Mouse (Mus musculus) heart, postnatal 36 days (tissue): ENCODE results near the gene Sp2. TPM values are rescaled to one million over a fixed set of nuclear protein-coding genes. Genes with fewer than 3 reads are reported as not detected.

Experiments
- DNase-seq, 2 experiments: peaks; one replicate each; pipeline ENCODE4 v3.0.0; 2021 to 2022
- intact Hi-C: fragments of 180-260 bp; cut with DNase I; formaldehyde crosslinking; loops from one replicate; pipeline ENCODE4 v1.15.1; 2025
- total RNA-seq, 2 experiments: library from RNA; stranded (reverse); gene quantifications; 2 replicates each; pipeline ENCODE4 v1.2.3; 2021

The Sp2 gene
- total RNA-seq, 2 experiments from 2014 or later, result 10.3 to 13.8 TPM

DNA sequence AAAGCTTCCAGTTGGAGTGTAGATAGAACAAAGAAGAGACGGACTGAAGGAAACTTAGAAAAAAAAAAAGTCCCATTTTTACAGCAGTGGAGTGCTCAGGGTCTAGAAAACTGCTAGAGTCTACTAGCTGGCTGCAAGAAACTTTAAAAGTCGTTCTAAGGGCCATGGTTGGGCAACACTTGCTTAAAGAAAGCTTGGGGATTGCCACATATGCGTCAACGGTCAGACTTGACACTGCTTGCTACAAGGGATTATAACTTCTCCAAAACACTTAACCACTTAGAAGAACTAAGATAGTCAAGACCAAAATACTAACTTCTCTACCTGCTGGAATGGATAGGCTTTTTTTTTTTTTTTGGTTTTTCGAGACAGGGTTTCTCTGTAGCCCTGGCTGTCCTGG is 7.9 kb downstream of the Sp2 start:
- intact Hi-C loops, result no loop called here
- no peak for DNase-seq

DNA sequence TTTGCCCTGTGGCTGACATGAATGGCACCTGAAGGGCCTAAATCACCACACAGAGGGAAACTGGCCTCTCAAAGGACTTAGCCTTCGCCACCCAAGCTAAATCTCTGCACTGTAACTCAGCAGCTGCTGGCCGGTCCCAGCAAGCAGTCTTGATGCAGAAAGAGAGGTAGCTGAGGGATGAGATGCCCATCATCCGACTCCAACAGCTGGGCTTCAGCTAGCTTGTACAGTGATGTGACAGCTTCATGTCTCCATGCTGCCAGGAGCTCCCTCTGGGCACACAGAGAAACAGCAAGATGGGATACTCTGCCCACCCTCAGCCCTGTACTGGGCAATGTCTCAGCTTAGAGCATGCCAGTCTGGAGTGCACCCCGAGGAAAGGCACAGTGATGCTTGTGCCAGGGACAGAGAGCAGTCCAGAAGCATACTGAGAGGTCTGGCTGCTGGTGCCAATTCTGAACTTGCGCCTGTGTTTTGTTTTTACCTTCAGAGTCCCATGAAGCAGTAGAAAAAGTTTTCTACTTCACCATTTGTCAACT is 9.3 kb downstream of the Sp2 start:
- intact Hi-C loops, result no loop called here
- DNase-seq, result peak in 1 of 2 experiments; percentile 18

DNA sequence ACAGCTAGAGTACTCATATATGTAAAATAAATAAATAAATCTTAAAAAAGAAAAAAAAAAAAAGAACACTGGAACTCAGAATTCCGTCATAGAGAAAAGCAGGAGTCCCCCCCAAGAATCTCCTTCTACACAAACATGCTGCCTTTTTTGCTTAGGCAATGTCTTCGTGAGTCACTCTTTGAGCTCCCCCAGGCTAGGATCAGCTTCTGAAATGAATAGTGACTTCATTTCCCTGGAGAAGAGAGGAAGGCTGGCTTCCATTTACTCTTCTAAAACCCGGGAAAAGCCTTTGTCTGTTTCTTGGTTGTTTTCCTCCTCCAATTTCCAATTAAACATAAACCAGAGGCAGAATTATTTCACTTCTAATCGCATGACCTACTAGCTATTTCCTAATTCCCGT is 9.9 kb downstream of the Sp2 start:
- DNase-seq, result no peak
- intact Hi-C loops, result no loop called here

DNA sequence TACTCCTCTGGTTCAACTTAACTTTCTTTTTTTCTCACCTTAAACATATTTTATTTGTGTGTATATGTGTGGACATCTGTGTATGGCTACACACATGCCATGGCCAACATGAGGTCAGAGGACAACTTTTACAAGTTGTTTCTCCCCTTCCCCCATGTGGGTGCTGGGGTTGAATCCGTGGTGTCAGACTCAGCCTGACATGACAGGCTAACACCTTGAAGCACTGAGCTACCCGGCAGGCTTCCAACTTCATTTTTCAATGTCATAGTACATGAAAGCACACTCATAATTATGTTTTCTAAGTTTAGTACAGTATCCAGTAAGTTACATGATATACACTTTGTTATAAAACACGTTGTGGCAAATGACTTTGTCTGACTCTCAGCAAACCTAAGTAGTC is 12.4 kb downstream of the Sp2 start:
- intact Hi-C loops, result no loop called here
- no peak for DNase-seq

DNA sequence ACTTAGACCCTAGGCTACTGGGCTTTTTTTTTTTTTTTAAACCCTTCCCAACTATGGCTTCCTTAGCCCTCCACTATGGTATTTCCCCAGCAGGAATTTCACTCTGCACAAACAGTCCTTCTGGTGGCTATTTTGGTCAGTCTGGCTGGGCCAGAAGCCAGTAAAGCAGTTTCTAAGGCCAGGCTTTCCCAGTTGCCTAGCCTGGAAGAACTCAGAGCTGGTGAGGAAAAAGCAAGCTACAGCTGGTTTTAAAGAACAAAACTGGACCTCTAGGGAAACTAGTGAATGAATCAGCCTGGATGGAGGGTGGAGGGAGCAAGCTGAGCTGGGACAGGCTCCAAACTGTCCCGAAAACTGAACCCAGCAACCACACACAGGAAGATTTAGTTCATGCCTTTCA is 13.0 kb downstream of the Sp2 start:
- intact Hi-C loops, result loop anchor here (5.0 kb wide), 1 partner anchor 142 kb away; the partner anchor contains the start of gene Nfe2l1
- peak; percentile 76 to 79 for DNase-seq

DNA sequence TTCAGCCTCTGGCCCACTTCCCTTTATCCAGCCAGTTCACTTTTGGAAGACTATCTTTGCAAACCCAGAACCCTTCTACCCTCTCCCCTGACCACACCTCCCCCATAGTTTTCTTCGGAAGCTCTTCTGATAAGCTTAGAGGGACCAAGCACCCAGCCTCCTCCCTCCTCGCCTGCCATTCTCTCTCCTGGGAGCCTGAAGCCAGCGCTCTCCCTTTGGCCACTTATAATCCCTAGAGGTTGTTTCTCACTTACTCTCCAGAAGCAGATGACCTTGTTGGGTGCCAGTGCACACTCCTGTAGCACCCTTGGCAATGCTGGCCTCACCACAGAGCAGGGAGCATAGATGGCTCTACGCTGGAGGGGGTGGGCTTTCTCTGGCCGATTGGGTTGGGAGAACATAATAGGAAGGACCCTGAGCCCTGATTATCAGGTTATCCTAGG is 13.5 kb downstream of the Sp2 start:
- intact Hi-C loops, result loop anchor here (5.0 kb wide), 1 partner anchor 142 kb away; the partner anchor contains the start of gene Nfe2l1
- DNase-seq, result peak; percentile 51 to 68

DNA sequence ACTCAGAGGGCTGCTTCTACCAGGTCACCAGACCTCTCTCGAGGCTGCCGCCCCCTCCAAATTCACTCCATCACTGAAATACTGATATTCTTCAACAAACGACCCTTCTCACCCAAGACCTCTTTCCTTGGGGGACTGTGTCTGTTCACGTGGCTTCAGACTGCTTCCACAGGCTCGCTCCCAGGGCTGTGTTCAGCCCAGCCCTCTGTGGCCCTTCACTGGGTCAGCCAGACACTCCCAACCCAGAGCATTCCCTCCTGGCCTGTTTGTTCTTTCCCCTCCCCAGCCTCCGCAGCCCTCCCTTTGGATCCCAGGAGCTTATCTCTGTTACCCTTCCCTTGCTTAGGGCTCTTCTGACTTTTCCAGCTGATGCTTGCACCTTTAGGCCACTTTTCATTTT is 14.3 kb downstream of the Sp2 start:
- intact Hi-C loops, result loop anchor here (5.0 kb wide), 1 partner anchor 141 kb away; the partner anchor contains the start of gene Nfe2l1
- peak; percentile 50 to 57 for DNase-seq

DNA sequence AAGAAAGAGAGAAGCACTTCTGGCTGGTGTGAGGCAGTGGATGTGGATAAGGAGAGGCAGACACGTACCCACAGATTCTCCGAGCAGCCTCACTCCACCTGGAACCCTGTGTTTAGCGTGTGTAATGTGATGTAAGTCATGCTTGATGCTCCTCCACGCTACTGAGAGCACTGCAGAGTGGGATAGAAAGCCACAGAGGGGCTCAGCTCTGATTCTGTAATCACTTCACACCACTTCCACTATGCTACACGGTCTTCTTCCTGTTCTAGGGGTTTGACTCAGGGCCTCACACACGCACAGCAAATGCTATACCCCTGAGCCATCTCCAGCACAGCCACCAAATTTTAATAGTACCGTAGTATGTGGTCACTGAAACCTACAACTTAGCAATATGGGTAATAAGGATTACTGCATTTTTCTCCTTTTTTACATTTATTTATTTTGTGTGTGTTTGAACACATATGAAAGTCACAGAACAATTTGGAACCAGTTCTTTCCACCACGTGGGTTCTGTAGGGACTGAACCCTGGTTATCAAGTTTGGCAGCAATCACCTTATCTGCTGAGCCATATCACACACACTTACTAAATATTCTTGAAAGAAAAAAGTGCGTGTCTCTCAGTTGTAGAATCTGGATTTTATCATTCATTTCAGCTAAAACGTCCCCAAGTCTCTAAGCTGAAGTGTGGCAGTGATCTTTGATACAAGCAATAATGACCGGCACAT is 15.1 kb downstream of the Sp2 start:
- no peak for DNase-seq
- intact Hi-C loops, result loop anchor here (5.0 kb wide), 1 partner anchor 140 kb away; the partner anchor contains the start of gene Nfe2l1

DNA sequence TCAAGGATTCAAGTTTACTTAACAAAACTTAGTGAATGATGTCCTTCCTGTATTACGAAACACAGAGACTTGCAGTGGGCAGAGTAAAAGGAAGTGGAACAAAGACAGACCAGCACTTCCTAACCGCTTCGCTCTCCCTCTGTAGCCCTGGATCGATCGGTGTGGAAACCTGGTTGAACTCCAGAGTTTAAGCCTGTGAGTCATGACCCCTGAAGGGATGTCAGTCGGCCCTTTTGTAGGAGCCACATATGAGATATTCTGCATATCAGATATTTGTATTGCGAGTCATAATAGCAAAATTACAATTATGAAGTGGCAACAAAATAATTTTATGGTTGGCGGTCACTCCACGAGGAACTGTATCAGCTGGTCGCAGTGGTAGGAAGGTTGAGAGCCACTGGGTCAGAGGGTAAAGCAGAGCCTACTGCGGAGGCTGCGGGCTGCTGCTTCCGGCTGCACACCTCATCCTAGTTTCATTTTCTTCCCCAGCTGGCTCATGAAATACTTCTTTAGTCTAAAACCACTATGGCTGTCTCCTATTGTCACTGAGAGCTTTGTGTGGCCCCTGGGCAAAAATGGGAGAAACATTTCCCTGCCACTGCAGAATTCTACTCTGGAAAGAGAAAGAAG is 15.7 kb downstream of the Sp2 start:
- peak in 1 of 2 experiments; percentile 54 for DNase-seq
- intact Hi-C loops, result loop anchor here (5.0 kb wide), 1 partner anchor 140 kb away; the partner anchor contains the start of gene Nfe2l1

DNA sequence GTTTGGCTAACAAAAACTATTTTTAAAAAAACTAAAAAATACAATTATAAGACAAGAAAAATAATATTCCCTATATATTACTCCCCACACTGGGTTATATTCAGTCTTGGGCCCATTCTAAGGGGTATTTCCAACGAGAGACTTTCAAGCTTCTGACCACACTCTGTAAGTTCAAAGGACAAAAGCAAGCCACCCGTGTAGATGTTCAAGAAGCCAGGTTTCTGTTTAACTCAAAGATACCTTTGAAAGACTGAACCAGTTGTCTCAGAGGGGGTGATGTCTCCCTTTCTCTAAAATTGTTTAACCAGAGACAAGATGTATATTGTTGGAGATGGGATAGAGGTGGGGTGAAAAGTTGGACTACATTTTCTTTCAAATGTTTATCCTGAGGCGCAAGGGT is 16.6 kb downstream of the Sp2 start:
- intact Hi-C loops, result loop anchor here (5.0 kb wide), 1 partner anchor 139 kb away; the partner anchor contains the start of gene Nfe2l1
- no peak for DNase-seq

DNA sequence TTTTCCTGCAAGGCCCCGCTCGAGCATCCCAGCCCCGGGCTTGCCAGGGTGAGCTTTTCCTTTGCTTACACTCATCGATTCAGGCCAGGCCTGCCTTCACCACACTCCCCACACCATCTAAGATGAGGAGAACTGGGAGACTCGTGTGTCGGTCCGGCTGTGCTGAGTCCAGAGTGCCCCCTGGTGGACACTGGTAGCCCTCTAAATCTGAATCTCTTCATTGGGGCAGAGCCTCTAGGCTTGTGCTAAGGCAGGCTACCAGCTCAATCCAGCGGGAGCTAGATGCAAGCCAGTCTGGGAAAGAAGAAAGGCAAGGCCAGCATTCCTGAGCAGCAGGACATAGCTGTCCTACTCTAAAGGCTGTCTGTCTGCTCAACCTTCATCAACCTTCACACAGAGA is 19.2 kb downstream of the Sp2 start:
- intact Hi-C loops, result loop anchor here (1.0 to 5.0 kb wide), 3 partner anchors 19 to 96 kb away; partner anchors contain the start of gene Cdk5rap3
- peak; percentile 89 to 90 for DNase-seq

DNA sequence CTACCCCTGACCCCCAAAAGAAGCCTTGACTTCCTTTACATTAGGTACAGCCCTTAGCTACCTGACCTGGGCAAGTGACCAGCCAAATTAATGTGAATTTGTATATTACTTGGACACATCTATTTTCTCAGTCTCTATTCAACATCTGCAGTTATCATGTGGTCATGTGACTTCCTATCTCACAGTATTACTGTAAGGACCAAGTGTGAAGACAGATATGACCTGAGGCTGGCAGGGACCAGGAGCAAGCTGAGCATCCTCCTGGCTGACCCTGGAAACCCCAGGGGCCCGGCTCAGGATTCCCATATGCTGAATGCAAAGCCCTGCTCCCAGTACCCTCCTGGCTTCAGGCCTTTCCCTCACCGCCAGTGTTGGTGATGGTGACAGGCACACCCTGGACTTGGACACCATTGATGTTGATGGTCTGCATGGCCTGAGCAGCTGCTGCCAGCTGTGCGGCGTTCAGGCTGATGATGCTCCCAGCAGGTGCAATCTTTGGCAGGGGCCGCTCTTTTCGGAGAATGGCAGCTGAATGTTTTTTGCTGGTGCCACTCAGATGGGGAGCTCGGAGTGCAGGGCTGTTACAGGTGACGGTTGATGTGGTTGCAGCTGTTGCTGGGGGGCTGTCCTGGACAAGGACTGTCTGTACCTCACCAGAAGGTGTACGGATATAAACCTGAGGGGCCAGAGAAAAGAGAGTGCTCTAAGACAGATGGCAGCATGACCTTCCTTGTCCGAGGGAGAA is 25.5 kb downstream of the Sp2 start:
- intact Hi-C loops, result no loop called here

DNA sequence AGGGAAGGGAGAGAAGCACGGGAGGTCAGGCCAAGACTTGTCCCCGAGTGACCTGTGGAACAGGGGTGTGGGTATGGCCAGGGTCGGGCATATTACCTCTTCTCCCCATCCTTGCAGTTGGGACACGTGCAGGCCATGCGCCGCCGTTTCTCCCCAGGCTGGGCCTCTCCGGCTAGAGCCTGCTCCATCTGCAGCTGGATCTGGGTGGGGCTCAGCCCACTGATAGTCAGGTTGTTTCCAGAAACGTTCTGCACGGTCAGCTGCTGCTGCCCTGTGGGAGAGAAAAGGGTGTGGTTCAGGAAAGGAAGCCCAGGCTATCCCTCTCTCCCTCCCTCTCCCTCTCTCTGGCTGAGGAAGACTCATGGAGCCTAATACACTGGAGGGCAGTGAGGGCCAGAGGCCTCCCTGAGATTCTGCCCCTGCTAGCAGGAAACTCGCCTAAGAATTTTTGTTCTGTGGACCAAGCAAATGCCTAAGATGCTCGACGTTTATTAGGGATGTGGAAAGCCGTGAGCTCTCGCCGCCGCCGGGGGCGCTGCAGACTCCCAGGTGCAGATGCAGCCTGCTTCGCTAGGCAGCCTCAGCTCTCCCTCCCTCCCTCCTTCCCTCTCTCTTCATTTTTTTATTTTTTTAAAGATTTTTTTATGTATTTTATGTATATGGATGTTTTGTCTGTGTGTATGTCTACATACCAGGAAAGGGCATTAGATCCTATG is 26.6 kb downstream of the Sp2 start:
- intact Hi-C loops, result no loop called here
- DNase-seq, result no peak

More for the DNA sequence above, 25.5 kb downstream of the Sp2 start:
- no peak for DNase-seq

DNA sequence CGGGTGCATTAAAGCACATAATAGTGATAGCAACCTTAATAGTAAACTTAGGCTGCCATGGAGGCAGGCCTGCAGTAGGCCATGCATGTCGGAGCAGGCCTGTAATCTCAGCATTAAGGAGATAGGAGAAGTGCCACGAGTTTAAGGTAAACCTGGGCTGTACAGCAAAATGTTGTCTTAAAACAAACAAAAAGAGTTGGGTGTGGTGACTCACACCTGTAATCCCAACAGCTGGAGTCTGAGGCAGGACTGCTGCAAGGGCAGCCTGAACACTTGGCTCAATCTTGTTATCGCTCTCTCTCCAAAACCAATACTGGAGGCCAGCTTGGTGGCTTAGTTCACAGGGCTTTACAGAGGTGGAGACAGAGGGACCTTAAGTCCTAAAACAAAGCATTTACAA is 27.7 kb downstream of the Sp2 start:
- no peak for DNase-seq
- intact Hi-C loops, result no loop called here

DNA sequence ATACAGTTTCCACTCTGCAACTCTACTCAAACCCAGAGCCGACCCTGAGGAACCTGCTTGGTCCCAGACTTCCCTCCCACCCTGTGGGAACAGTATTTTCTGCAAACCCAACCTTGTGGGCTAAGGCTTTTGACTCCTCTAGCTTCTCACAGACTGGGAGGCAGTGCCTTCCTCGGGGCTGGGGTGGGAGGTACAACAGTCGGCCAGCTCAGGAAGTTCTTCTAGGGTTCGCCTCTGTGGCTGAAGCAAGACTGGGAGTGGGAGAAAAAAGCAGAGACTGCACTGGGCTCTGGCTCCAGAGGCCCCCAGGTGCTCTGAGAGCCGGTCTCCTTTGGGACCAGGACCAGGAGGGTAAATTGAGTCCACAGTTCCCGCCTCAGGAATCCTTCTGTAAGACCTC is 29.9 kb downstream of the Sp2 start:
- intact Hi-C loops, result no loop called here
- DNase-seq, result no peak

DNA sequence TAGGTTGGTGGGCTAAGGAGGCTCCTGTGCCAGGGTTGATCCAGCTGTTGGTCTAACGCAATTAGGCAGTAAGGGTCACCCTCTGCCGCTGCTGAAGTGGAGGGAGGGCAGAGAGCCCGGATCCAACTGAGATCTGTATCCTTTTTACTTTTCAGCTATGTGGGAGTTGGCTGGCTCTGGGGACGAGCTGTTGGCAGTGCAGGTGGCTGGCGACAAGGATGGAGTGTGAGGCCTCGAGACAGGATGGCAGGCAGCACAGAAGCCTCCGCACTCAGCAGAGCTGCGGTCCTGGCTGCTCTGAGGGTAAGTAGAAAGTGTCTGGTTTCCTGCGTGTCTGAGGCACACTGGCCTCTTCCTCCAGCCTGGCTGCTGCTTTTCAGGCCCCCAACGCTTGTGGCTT is 30.3 kb downstream of the Sp2 start:
- intact Hi-C loops, result no loop called here

DNA sequence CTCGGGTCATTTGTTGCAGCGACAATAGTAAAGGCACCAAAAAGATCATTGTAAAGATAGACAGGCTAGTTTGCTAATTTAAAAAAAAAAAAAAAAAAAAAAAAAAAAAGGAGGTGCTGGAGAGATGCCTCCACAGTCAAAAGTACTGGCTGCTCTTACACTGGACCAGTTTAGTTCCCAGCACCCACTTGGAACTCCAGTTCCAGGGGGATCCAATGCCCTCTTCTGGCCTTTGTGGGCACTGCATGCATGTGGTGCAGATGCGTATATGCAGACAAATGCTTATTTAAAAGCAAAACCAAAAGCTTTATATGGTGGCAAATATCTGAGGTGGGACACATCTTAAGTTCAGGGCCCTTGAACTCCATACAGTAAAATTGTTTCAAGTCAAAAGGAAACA is 32.0 kb downstream of the Sp2 start:
- intact Hi-C loops, result no loop called here
- DNase-seq, result no peak

More for the DNA sequence above, 30.3 kb downstream of the Sp2 start:
- DNase-seq, result no peak

DNA sequence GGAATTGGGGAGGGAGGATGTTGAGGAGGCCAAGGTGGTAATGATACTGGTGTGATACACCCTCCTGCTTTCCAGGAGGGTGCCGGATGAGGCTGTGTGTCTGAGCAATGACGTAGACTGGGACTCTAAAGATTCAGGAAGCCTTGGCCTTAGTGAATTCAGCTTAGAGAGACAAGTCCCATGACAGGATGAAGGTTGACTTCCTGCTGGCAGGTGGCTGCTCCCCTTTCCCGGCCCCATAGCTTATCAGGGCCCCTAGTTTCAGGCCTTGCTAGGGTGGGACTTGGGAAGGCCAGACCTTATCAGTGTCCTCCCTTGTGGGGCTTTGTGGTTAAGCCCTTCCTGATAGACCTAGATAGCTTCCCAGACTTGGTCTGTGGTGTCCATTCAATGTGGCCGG is 34.9 kb downstream of the Sp2 start:
- intact Hi-C loops, result no loop called here
- DNase-seq, result no peak

DNA sequence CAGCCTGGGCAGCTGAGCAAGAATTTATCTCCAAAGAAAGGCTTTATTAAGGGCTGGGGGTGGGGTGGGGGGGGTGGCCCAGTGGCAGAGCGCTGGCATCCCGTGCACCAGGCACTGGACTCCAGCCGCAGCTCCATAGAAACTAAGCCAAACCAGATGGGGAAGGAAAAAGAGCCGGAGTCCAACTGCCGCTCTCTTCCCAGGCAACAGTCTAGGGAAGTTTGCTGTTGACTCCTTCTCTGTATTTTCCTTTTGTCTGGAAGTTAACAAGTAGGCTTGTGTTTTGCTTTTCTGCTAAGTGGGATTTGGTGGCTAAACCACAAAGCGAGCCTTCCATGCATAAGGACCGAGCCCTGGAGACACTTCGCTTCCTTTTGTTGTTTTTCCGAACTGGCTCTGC is 36.3 kb downstream of the Sp2 start:
- intact Hi-C loops, result no loop called here

More for the DNA sequence above, 36.3 kb downstream of the Sp2 start:
- DNase-seq, result no peak
